Mouse (Mus musculus): ENCODE measurements at regions not wholly inside any gene's neighbourhood (a gene's known extent, or its start where the extent isn't known, plus 50 kb on each side); places are given as distances from the start of the nearest gene placed in this dataset.
"Not testable (repeated sequence)": the region's sequence is repeated elsewhere in the genome, so short reads cannot be mapped to it uniquely, and the experiment has no call there.

GRCm38 (mm10) chr9:51653376-51654292, 111.5 kb upstream of the Arhgap20 start:
- DNase-seq (ENCODE audit: low spot score in 2 of 2) = no peak
- no peak for TF ChIP-seq CTCF (conservative IDR thresholded peaks at IDR 0.05)

GRCm38 (mm10) chr9:51654645-51655044, 110.5 kb upstream of the Arhgap20 start:
- Histone ChIP-seq H3K4me3 (no peak overlapping the region), H3K27ac (no peak overlapping the region)
- TF ChIP-seq CTCF (conservative IDR thresholded peaks at IDR 0.05) = no peak
- DNase-seq (ENCODE audit: low spot score in 2 of 2) = no peak

More at GRCm38 (mm10) chr9:51653376-51654292, 111.5 kb upstream of the Arhgap20 start:
- no peak overlapping the region for H3K4me3 ChIP-seq
- H3K27ac ChIP-seq = no peak overlapping the region

GRCm38 (mm10) chr9:51657796-51658195, 107.3 kb upstream of the Arhgap20 start:
- Histone ChIP-seq H3K4me3 (no peak overlapping the region), H3K27ac (no peak overlapping the region)
- no peak for DNase-seq (ENCODE audit: low spot score in 2 of 2)
- TF ChIP-seq CTCF (conservative IDR thresholded peaks at IDR 0.05) = no peak

GRCm38 (mm10) chr9:51660908-51661874, 103.9 kb upstream of the Arhgap20 start:
- no peak for DNase-seq (ENCODE audit: low spot score in 2 of 2)
- TF ChIP-seq CTCF (conservative IDR thresholded peaks at IDR 0.05) = no peak
- peak overlapping the region; percentile 80 for H3K27ac ChIP-seq

GRCm38 (mm10) chr9:51661911-51662310, 103.2 kb upstream of the Arhgap20 start:
- Histone ChIP-seq H3K4me3 (no peak overlapping the region), H3K27ac (peak overlapping the region; percentile 80)
- DNase-seq (ENCODE audit: low spot score in 2 of 2) = no peak
- no peak for TF ChIP-seq CTCF (conservative IDR thresholded peaks at IDR 0.05)

More at GRCm38 (mm10) chr9:51660908-51661874, 103.9 kb upstream of the Arhgap20 start:
- no peak overlapping the region for H3K4me3 ChIP-seq

GRCm38 (mm10) chr9:51664353-51664752, 100.8 kb upstream of the Arhgap20 start:
- Histone ChIP-seq H3K27ac (no peak overlapping the region), H3K4me3 (no peak overlapping the region)
- no peak for DNase-seq (ENCODE audit: low spot score in 2 of 2)
- TF ChIP-seq CTCF (conservative IDR thresholded peaks at IDR 0.05) = no peak

GRCm38 (mm10) chr9:51664876-51665275, 100.3 kb upstream of the Arhgap20 start:
- H3K4me3 ChIP-seq = no peak overlapping the region
- TF ChIP-seq CTCF (conservative IDR thresholded peaks at IDR 0.05) = no peak
- DNase-seq (ENCODE audit: low spot score in 2 of 2) = no peak
- no peak overlapping the region for H3K27ac ChIP-seq

GRCm38 (mm10) chr9:51668976-51669375, 96.2 kb upstream of the Arhgap20 start:
- not testable (repeated sequence) for H3K27ac ChIP-seq; DNase-seq (ENCODE audit: low spot score in 2 of 2); H3K4me3 ChIP-seq

GRCm38 (mm10) chr9:51670531-51670930, 94.6 kb upstream of the Arhgap20 start:
- TF ChIP-seq CTCF (conservative IDR thresholded peaks at IDR 0.05) = no peak
- Histone ChIP-seq H3K4me3 (no peak overlapping the region), H3K27ac (no peak overlapping the region)
- DNase-seq (ENCODE audit: low spot score in 2 of 2) = no peak

- H3K4me3 ChIP-seq = no peak overlapping the region
- no peak for TF ChIP-seq CTCF (conservative IDR thresholded peaks at IDR 0.05)
- H3K27ac ChIP-seq = no peak overlapping the region
- DNase-seq (ENCODE audit: low spot score in 2 of 2) = no peak
Observed at GRCm38 (mm10) chr9:51686536-51686935, 78.6 kb upstream of the Arhgap20 start.

GRCm38 (mm10) chr9:51714326-51714725, 50.8 kb upstream of the Arhgap20 start:
- DNase-seq (ENCODE audit: low spot score in 2 of 2) = no peak
- TF ChIP-seq CTCF (conservative IDR thresholded peaks at IDR 0.05) = no peak
- Histone ChIP-seq H3K27ac (peak overlapping the region; percentile 28; the same call in 1 of the 2 replicates), H3K4me3 (no peak overlapping the region)
